Mouse (Mus musculus): Measurements from ENCODE around the gene Vmn2r47.
"Not testable (repeated sequence)": the region's sequence is repeated elsewhere in the genome, so short reads cannot be mapped to it uniquely, and the experiment has no call there.

The Vmn2r47 gene

DNA sequence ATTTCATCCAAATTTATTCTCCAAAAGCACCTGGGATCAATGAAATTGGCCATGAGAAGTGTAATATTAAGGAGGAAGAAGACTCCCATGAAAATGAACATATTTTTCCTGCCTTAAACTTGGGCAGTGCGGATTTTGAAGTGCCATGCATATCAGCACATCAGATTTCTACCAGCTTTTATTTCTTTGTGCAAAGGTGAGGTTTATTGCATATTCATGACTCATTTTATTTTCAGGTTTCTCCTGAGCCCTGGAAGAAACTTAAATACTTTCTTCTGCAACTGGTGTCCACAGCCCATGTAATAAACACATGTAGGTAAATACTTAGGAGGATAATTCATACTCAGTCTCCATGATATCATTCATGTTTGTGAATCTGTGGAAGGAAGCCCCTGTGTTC is at the start of gene Vmn2r47:
Gene Vmn2r47, minus strand, starts transcription at position 101 of the 400 bp plus-strand sequence.
- not testable (repeated sequence) for DNase-seq (ENCODE audit: low spot score in 2 of 2)

- DNase-seq (ENCODE audit: low spot score in 2 of 2), result not testable (repeated sequence)
Observed at GRCm38 (mm10) chr7:9770471-9770870, 70.7 kb downstream of the Vmn2r47 start, which contains the start of gene Vmn2r46. Gene Vmn2r46, minus strand, starts transcription at chr7:9770571.
